Mouse (Mus musculus): ENCODE data around the gene Atg4a-ps.

GRCm38 (mm10) chr3:103620101-103620500 lies 25.8 kb downstream of the Atg4a-ps start:
- TF ChIP-seq CTCF (conservative IDR thresholded peaks at IDR 0.05; ENCODE audit: low read length) (no peak), NANOG (IDR thresholded peaks at IDR 0.05; ENCODE audit: borderline replicate concordance, low read length) (no peak)
